Mouse (Mus musculus) erythroid progenitor cell, adult 5-6 weeks (primary cell): Measurements from ENCODE around the gene Pms2. TPM values are rescaled to one million over a fixed set of nuclear protein-coding genes. Genes with fewer than 3 reads are reported as not detected.

Experiments used
- ATAC-seq: replicated peaks from 2 replicates; pipeline ENCODE4 v1.8.0; 2016; ENCODE audit warnings: moderate number of reproducible peaks, mild to moderate bottlenecking, moderate TSS enrichment, inconsistent platforms; ENCODE audit not compliant: poor library complexity, low FRiP score, severe bottlenecking
- total RNA-seq, 2 experiments: library from RNA; stranded (forward) in 1 of 2; stranded (reverse) in 1 of 2; fragments of 150-400 nt in 1 of 2; fragments of 186-747, 209-891 nt in 1 of 2; gene quantifications; 2 replicates each; pipeline versions ENCODE4 v1.2.3 to v1.2.4; 2015 to 2017; ENCODE audit warnings: low replicate concordance in 2 of 2

The Pms2 gene
- total RNA-seq, 2 experiments from 2014 or later = 36.0 to 92.9 TPM

- no peak for ATAC-seq
These were observed 72.6 kb downstream of the Pms2 start for GRCm38 (mm10) chr5:143982361-143982760.

Other genes with a start within 250 kb of the Pms2 start
- 8.8 and 15.5 TPM in 2 replicates for gene Usp42, start 177.7 kb upstream of the Pms2 start, total RNA-seq (2015; ENCODE audit: low replicate concordance)
- 2.8 and 15.9 TPM in 2 replicates for gene Usp42, start 177.7 kb upstream of the Pms2 start, total RNA-seq (2017; ENCODE audit: low replicate concordance)
- gene Eif2ak1, start 92.2 kb upstream of the Pms2 start, total RNA-seq (2015; ENCODE audit: low replicate concordance) = 247 and 263 TPM in 2 replicates
- gene Eif2ak1, start 92.2 kb upstream of the Pms2 start, total RNA-seq (2017; ENCODE audit: low replicate concordance) = 329 and 365 TPM in 2 replicates
- not detected in 2 replicates for gene Ankrd61, start 12.3 kb upstream of the Pms2 start, total RNA-seq (2015; ENCODE audit: low replicate concordance)
- 1.2 and 2.3 TPM in 2 replicates for gene Ankrd61, start 12.3 kb upstream of the Pms2 start, total RNA-seq (2017; ENCODE audit: low replicate concordance)
- 25.2 and 34.8 TPM in 2 replicates for gene Aimp2, start 117 bp upstream of the Pms2 start, total RNA-seq (2015; ENCODE audit: low replicate concordance)
- gene Aimp2, start 117 bp upstream of the Pms2 start, total RNA-seq (2017; ENCODE audit: low replicate concordance) = 14.9 and 75.8 TPM in 2 replicates
- gene Gm42421, start 18.2 kb downstream of the Pms2 start, total RNA-seq (2015; ENCODE audit: low replicate concordance) = 10.5 TPM in 1 of 2 replicates, not detected in the other
- 0.90 and 8.6 TPM in 2 replicates for gene Gm42421, start 18.2 kb downstream of the Pms2 start, total RNA-seq (2017; ENCODE audit: low replicate concordance)
- gene Rsph10b, start 23.1 kb downstream of the Pms2 start, total RNA-seq (2015; ENCODE audit: low replicate concordance) = 3.4 and 11.2 TPM in 2 replicates
- gene Rsph10b, start 23.1 kb downstream of the Pms2 start, total RNA-seq (2017; ENCODE audit: low replicate concordance) = 5.1 and 12.6 TPM in 2 replicates
- 64.9 and 86.4 TPM in 2 replicates for gene Ccz1, start 104.9 kb downstream of the Pms2 start, total RNA-seq (2015; ENCODE audit: low replicate concordance)
- gene Ccz1, start 104.9 kb downstream of the Pms2 start, total RNA-seq (2017; ENCODE audit: low replicate concordance) = 32.5 and 45.2 TPM in 2 replicates
- not detected in 2 replicates for gene Ocm, start 116.7 kb downstream of the Pms2 start, total RNA-seq (2015; ENCODE audit: low replicate concordance)
- gene Ocm, start 116.7 kb downstream of the Pms2 start, total RNA-seq (2017; ENCODE audit: low replicate concordance) = not detected in 2 replicates
- 17.3 and 23.9 TPM in 2 replicates for gene Lmtk2, start 190.5 kb downstream of the Pms2 start, total RNA-seq (2015; ENCODE audit: low replicate concordance)
- gene Lmtk2, start 190.5 kb downstream of the Pms2 start, total RNA-seq (2017; ENCODE audit: low replicate concordance) = 23.1 and 25.4 TPM in 2 replicates